Mouse (Mus musculus): ENCODE data around the gene Mmp7. TPM values are rescaled to one million over a fixed set of nuclear protein-coding genes. Genes with fewer than 3 reads are reported as not detected.

Mmp7 gene
- polyA plus RNA-seq, 1 experiment from 2014 or later: 0.84 TPM

- Histone ChIP-seq H3K9ac (ENCODE audit: low read length) (no peak overlapping the region), H3K4me3 (ENCODE audit: low read depth, low read length) (no peak overlapping the region), H3K27me3 (replicated peaks; ENCODE audit: control insufficient read depth, insufficient read depth, low read length) (no peaks in the 10 kb centered on the region), H3K4me2 (ENCODE audit: low read length) (no peak overlapping the region), H3K36me3 (ENCODE audit: control insufficient read depth, insufficient read depth, low read length) (no peaks in the 10 kb centered on the region), H3K27ac (ENCODE audit: low read depth) (no peak overlapping the region), H3K9me3 (ENCODE audit: control insufficient read depth, low read length) (no peaks in the 10 kb centered on the region), H3K4me1 (replicated peaks; ENCODE audit: control insufficient read depth, insufficient read depth, low read length) (no peaks in the 10 kb centered on the region; the same call in 1 of the 2 replicates)
- peak; percentile 27; the same call in 1 of the 2 replicates for ATAC-seq (replicated peaks; ENCODE audit: low FRiP score, low TSS enrichment, low read depth)
- 40% methylated on average over 4 of the region's 4 CpGs for WGBS
- DNase-seq (ENCODE audit: low spot score): peak; percentile 65
Observed at GRCm38 (mm10) chr9:7714062-7714907, 22.4 kb downstream of the Mmp7 start.

DNA sequence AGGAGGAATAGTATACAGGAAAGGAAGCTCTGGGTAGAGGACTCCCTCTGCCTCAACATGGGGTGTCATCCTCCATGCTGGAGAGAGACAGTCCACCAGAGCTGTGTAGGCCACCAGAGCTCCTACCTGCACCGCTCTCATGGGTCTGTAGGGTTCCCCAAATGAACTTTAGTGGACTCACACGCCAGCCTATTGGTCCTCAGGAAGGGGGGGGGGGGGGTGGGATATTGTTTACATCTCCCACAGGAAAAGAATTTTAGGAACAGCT is 23.0 kb downstream of the Mmp7 start:
- H3K9me3 ChIP-seq (ENCODE audit: control insufficient read depth, low read length): no peaks in the 10 kb centered on the region
- H3K4me3 ChIP-seq (ENCODE audit: low read depth, low read length): no peak overlapping the region
- no peak overlapping the region for H3K27ac ChIP-seq (ENCODE audit: low read depth)
- H3K9ac ChIP-seq (ENCODE audit: low read length): no peak overlapping the region
- H3K4me2 ChIP-seq (ENCODE audit: low read length): no peak overlapping the region
- DNase-seq (ENCODE audit: low spot score) (no peak), ATAC-seq (replicated peaks; ENCODE audit: low FRiP score, low TSS enrichment, low read depth) (no peak; the same call in 1 of the 2 replicates)
- H3K4me1 ChIP-seq (replicated peaks; ENCODE audit: control insufficient read depth, insufficient read depth, low read length): no peaks in the 10 kb centered on the region; the same call in 1 of the 2 replicates
- no peaks in the 10 kb centered on the region for H3K27me3 ChIP-seq (replicated peaks; ENCODE audit: control insufficient read depth, insufficient read depth, low read length)
- WGBS: 66% methylated on average over 2 of the region's 2 CpGs
- H3K36me3 ChIP-seq (ENCODE audit: control insufficient read depth, insufficient read depth, low read length): no peaks in the 10 kb centered on the region

- no peaks in the 10 kb centered on the region for H3K4me1 ChIP-seq (replicated peaks; ENCODE audit: control insufficient read depth, insufficient read depth, low read length)
- ATAC-seq (replicated peaks; ENCODE audit: low FRiP score, low TSS enrichment, low read depth) (no peak), DNase-seq (ENCODE audit: low spot score) (no peak)
- H3K4me3 ChIP-seq (ENCODE audit: low read depth, low read length): no peak overlapping the region
- H3K27me3 ChIP-seq (replicated peaks; ENCODE audit: control insufficient read depth, insufficient read depth, low read length): no peaks in the 10 kb centered on the region
- 76% methylated on average over 1 of the region's 1 CpGs for WGBS
- no peaks in the 10 kb centered on the region for H3K36me3 ChIP-seq (ENCODE audit: control insufficient read depth, insufficient read depth, low read length)
- no peak overlapping the region for H3K4me2 ChIP-seq (ENCODE audit: low read length)
- H3K9me3 ChIP-seq (ENCODE audit: control insufficient read depth, low read length): no peaks in the 10 kb centered on the region
- H3K27ac ChIP-seq (ENCODE audit: low read depth): no peak overlapping the region
- no peak overlapping the region for H3K9ac ChIP-seq (ENCODE audit: low read length)
Observed at GRCm38 (mm10) chr9:7721543-7721942, 29.7 kb downstream of the Mmp7 start.

DNA sequence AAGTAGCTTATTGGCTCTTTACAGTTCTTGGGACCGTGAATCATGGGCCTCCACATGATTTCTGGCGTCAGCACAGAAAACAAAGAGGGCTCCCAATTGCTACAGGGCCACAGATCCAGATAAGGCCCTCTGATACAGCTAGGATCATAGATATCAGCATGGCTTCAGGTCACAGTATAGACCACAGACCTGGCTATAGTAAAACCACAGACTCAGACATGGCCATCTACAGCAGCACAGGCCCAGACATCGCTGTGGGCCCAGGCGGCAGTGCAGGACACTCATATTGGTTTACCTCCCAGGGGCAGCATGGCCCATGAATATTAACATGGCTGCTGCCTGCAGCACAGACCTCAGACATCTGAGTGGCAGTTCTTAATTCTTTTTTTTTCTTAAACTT is 37.1 kb downstream of the Mmp7 start:
- Histone ChIP-seq H3K27ac (ENCODE audit: low read depth) (no peak overlapping the region), H3K36me3 (ENCODE audit: control insufficient read depth, insufficient read depth, low read length) (no peaks in the 10 kb centered on the region), H3K4me2 (ENCODE audit: low read length) (no peak overlapping the region), H3K9ac (ENCODE audit: low read length) (no peak overlapping the region), H3K4me1 (replicated peaks; ENCODE audit: control insufficient read depth, insufficient read depth, low read length) (no peaks in the 10 kb centered on the region), H3K4me3 (ENCODE audit: low read depth, low read length) (no peak overlapping the region), H3K27me3 (replicated peaks; ENCODE audit: control insufficient read depth, insufficient read depth, low read length) (no peaks in the 10 kb centered on the region), H3K9me3 (ENCODE audit: control insufficient read depth, low read length) (no peaks in the 10 kb centered on the region)
- DNase-seq (ENCODE audit: low spot score) (no peak), ATAC-seq (replicated peaks; ENCODE audit: low FRiP score, low TSS enrichment, low read depth) (no peak)
- WGBS: 83% methylated on average over 4 of the region's 4 CpGs

- Histone ChIP-seq H3K4me1 (replicated peaks; ENCODE audit: control insufficient read depth, insufficient read depth, low read length) (no peaks in the 10 kb centered on the region), H3K36me3 (ENCODE audit: control insufficient read depth, insufficient read depth, low read length) (no peaks in the 10 kb centered on the region), H3K27ac (ENCODE audit: low read depth) (no peak overlapping the region), H3K27me3 (replicated peaks; ENCODE audit: control insufficient read depth, insufficient read depth, low read length) (no peaks in the 10 kb centered on the region), H3K9me3 (ENCODE audit: control insufficient read depth, low read length) (no peaks in the 10 kb centered on the region), H3K4me3 (ENCODE audit: low read depth, low read length) (no peak overlapping the region), H3K4me2 (ENCODE audit: low read length) (no peak overlapping the region), H3K9ac (ENCODE audit: low read length) (no peak overlapping the region)
- ATAC-seq (replicated peaks; ENCODE audit: low FRiP score, low TSS enrichment, low read depth): no peak
- 85% methylated on average over 1 of the region's 1 CpGs for WGBS
- DNase-seq (ENCODE audit: low spot score): no peak
Observed at GRCm38 (mm10) chr9:7742696-7743095, 50.8 kb downstream of the Mmp7 start.

GRCm38 (mm10) chr9:7744156-7744555 is 52.3 kb downstream of the Mmp7 start:
- no peak overlapping the region for H3K4me2 ChIP-seq (ENCODE audit: low read length)
- no peak overlapping the region for H3K9ac ChIP-seq (ENCODE audit: low read length)
- no peaks in the 10 kb centered on the region for H3K4me1 ChIP-seq (replicated peaks; ENCODE audit: control insufficient read depth, insufficient read depth, low read length)
- ATAC-seq (replicated peaks; ENCODE audit: low FRiP score, low TSS enrichment, low read depth) (no peak), DNase-seq (ENCODE audit: low spot score) (no peak)
- H3K36me3 ChIP-seq (ENCODE audit: control insufficient read depth, insufficient read depth, low read length): no peaks in the 10 kb centered on the region
- H3K4me3 ChIP-seq (ENCODE audit: low read depth, low read length): no peak overlapping the region
- H3K27me3 ChIP-seq (replicated peaks; ENCODE audit: control insufficient read depth, insufficient read depth, low read length): no peaks in the 10 kb centered on the region
- H3K27ac ChIP-seq (ENCODE audit: low read depth): no peak overlapping the region
- 63% methylated on average over 1 of the region's 1 CpGs for WGBS
- H3K9me3 ChIP-seq (ENCODE audit: control insufficient read depth, low read length): no peaks in the 10 kb centered on the region

DNA sequence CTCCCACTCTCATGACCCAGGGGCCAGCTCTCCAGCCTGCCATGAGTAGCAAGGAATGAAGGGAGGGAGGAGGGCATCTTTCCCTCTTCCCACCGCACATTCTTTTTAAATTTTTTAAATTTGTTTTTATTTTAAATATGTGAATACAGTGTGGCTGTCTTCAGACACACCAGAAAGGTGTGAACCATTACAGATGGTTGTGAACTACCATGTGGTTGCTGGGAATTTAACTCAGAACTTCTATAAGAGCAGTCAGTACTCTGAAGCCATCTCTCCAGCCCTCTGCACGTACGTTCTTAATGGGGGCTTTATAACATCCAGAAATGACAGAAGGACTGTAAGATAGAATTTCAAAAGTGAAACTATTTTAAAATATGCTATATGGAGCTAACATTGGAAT is 57.0 kb downstream of the Mmp7 start:
- H3K27me3 ChIP-seq (replicated peaks; ENCODE audit: control insufficient read depth, insufficient read depth, low read length): no peaks in the 10 kb centered on the region
- H3K4me2 ChIP-seq (ENCODE audit: low read length): no peak overlapping the region
- no peaks in the 10 kb centered on the region for H3K36me3 ChIP-seq (ENCODE audit: control insufficient read depth, insufficient read depth, low read length)
- no peak overlapping the region for H3K4me3 ChIP-seq (ENCODE audit: low read depth, low read length)
- ATAC-seq (replicated peaks; ENCODE audit: low FRiP score, low TSS enrichment, low read depth) (no peak), DNase-seq (ENCODE audit: low spot score) (no peak)
- WGBS: 76% methylated on average over 3 of the region's 3 CpGs
- H3K27ac ChIP-seq (ENCODE audit: low read depth): no peak overlapping the region
- H3K9me3 ChIP-seq (ENCODE audit: control insufficient read depth, low read length): no peaks in the 10 kb centered on the region
- H3K4me1 ChIP-seq (replicated peaks; ENCODE audit: control insufficient read depth, insufficient read depth, low read length): no peaks in the 10 kb centered on the region
- no peak overlapping the region for H3K9ac ChIP-seq (ENCODE audit: low read length)

Other genes with a start within 250 kb of the Mmp7 start
- gene Mmp3, start 246.3 kb upstream of the Mmp7 start, polyA plus RNA-seq (2014; fragmentation: Nextera tagmentation; extraction: Ambion mirVana): 0.09 TPM in 1 of 2 replicates, not detected in the other
- 0.20 TPM in 1 of 2 replicates, not detected in the other for gene Mmp10, start 189.7 kb upstream of the Mmp7 start, polyA plus RNA-seq (2014; fragmentation: Nextera tagmentation; extraction: Ambion mirVana)
- gene Mmp8, start 133.6 kb upstream of the Mmp7 start, polyA plus RNA-seq (2014; fragmentation: Nextera tagmentation; extraction: Ambion mirVana): 0.23 TPM in 1 of 2 replicates, not detected in the other
- gene Mmp27, start 120.7 kb upstream of the Mmp7 start, polyA plus RNA-seq (2014; fragmentation: Nextera tagmentation; extraction: Ambion mirVana): not detected in 2 replicates
- gene Mmp20, start 63.9 kb upstream of the Mmp7 start, polyA plus RNA-seq (2014; fragmentation: Nextera tagmentation; extraction: Ambion mirVana): 0.13 and 0.24 TPM in 2 replicates
- 92.2 and 101 TPM in 2 replicates for gene Tmem123, start 72.0 kb downstream of the Mmp7 start, polyA plus RNA-seq (2014; fragmentation: Nextera tagmentation; extraction: Ambion mirVana)
- gene Birc2, start 145.0 kb downstream of the Mmp7 start, polyA plus RNA-seq (2014; fragmentation: Nextera tagmentation; extraction: Ambion mirVana): 36.2 and 39.8 TPM in 2 replicates
- gene Birc3, start 181.1 kb downstream of the Mmp7 start, polyA plus RNA-seq (2014; fragmentation: Nextera tagmentation; extraction: Ambion mirVana): 9.0 and 9.4 TPM in 2 replicates